Mouse (Mus musculus) megakaryocyte, adult 5-6 weeks (primary cell): ENCODE results near the gene Rpl41. TPM values are rescaled to one million over a fixed set of nuclear protein-coding genes. Genes with fewer than 3 reads are reported as not detected.
"Not testable (repeated sequence)": the region's sequence is repeated elsewhere in the genome, so short reads cannot be mapped to it uniquely, and the experiment has no call there.

Source experiments
- ATAC-seq: 2 replicates; pipeline ENCODE4 v1.8.0; 2016; ENCODE audit warnings: mild to moderate bottlenecking, inconsistent platforms; ENCODE audit not compliant: poor library complexity, severe bottlenecking
- total RNA-seq, 2 experiments: library from RNA; stranded (forward) in 1 of 2; stranded (reverse) in 1 of 2; fragments of 153-499, 151-499 nt in 1 of 2; fragments of 221-1000, 200-1000 nt in 1 of 2; gene quantifications; 2 replicates each; pipeline versions ENCODE4 v1.2.3 to v1.2.4; 2015 to 2017

Gene Rpl41
- total RNA-seq, 2 experiments from 2014 or later = 2,042 to 2,152 TPM

DNA sequence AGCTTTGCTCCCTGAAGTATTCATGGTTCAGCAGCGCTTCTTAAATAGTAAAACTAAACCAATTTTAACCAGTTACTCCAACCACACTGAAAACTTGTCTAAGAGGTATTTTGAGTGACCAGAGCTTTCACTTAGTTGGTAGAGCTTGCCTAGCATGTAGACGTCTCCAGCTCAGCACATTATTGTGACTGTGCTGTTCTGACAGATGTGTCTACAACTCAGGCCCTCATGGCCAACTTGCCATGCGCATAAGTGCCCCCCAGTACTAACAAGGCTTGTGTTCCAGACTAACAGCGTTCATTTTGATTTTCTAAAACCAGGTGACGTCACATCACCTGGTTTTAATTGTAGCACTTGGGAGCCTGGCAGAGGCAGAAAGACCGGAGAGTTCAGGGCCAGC is 7.9 kb upstream of the Rpl41 start:
- no peak for ATAC-seq

DNA sequence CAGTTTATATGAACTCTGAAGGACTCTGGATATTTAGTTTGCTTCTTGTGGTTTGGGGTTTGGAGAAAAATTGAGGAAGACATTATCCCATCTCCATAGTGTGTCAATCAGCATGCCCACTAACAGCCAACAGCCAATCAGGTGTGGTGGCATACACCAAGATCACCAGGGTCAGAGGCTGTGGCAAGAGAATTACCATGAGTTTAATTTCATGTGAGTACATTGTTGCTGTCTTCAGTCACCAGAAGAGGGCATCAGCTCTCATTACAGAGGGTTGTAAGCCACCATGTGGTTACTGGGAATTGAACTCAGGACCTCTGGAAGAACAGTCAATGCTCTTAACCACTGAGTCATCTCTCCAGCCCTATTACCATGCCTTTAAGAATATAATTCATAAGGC is 7.2 kb upstream of the Rpl41 start:
- ATAC-seq = no peak

GRCm38 (mm10) chr10:128555567-128555966 is 6.5 kb upstream of the Rpl41 start:
- not testable (repeated sequence) for ATAC-seq

- ATAC-seq = not testable (repeated sequence)
Measured at GRCm38 (mm10) chr10:128550144-128550823, 1.2 kb upstream of the Rpl41 start.

DNA sequence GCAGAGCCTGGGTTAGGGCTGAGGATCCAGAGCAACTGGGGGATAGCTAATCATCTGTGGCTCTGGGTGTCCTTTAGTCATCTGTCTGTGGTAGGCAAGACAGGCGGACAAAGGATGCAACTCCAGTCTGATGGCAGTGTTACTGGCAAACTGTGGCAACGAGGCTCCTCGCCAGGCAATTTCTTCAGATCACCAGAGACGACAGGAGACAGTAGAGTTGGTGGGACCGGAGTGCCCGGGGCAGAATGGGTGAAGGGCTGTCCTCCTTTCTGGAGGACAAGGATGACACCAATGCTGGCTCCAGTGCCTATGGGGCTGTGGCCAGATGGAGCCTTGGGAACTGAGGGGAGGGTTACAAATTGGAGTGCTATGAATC is 565 bp upstream of the Rpl41 start:
- not testable (repeated sequence) for ATAC-seq

GRCm38 (mm10) chr10:128548051-128548791 is 884 bp downstream of the Rpl41 start:
- ATAC-seq = not testable (repeated sequence)

DNA sequence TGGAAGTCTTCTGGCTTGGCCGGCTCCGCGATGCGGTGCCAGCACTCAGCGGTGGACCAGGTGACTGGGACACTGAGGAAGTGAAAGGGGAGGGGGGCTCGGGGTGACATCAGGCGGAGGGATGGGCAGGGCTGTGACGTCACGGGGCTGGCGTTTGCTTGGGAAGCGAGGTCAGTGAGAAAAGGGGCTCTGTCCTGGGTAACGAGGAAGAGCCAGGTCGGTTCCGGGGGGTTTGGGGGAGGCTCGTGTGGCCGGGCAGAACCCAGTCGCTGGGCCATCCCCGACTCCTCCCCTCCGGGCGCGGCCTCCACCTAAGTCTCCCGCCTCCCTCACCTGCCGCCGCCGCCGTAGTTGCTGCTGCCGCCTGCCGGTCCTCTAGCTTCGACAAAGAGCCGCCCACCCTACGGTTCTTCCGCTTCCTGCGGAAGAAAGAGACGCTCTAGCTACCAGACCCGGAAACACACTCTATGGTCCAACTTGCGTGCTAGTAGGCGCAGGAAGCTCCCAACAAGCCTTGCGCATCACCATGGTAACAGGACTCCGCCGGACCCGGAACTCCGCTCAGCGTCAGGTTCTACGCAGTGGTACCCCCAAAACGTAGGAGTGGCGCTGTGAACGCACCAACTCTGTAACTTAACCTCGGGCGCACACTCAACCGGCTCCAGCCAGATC is 1.6 kb downstream of the Rpl41 start, which contains the start of gene Zc3h10:
Gene Zc3h10 (minus strand): TSS at position 414 of the 672 bp plus-strand sequence.
- peak; percentile 76 for ATAC-seq

- no peak for ATAC-seq
Measured at GRCm38 (mm10) chr10:128546787-128547186, 2.3 kb downstream of the Rpl41 start.

- ATAC-seq = no peak
Measured at GRCm38 (mm10) chr10:128546361-128546760, 2.7 kb downstream of the Rpl41 start.

GRCm38 (mm10) chr10:128545570-128545898 is 3.6 kb downstream of the Rpl41 start:
- ATAC-seq = no peak

DNA sequence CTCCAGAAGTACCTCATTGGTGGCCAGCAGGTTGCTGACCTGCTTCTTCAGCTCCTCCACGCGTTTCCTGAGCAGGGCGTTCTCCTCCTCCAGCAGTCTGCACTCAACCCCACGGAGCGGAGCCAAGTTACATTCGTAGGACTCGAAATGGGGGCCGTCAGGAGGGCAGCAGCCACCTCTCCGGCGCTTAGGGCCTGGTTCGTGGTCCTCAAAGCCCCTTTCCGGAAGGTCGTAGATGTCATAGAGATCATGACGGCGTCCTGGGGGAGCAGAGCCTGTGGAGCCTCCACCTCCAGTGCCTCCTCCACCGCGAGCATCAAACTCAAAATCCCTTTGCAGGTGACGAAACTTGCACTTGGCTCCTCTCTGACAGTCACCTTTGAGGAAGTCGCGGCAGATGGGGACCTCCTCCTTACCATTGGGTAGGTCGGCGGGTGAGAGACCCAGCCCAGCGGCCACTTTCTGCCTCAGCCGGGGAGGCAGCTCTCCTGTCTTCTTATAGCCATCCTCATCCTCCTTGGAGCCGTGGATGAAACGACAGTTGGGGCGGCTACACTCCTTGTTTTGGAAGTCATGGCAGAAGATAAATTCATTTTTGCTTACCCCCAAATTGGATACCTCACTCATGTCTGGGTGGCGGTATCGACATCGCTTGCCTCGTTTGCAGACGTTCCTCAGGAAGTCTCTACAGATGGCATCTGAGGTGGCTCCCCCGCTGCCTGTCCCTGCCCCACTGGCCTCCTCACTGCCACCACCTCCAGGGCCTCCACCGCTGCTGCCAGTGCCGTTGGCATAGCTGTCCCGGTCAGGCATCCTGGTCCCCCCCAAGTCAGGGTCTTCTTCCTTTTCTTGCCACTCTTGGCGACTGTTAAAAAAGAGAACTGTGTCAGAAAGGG is 4.2 kb downstream of the Rpl41 start:
- ATAC-seq = no peak

GRCm38 (mm10) chr10:128544151-128544657 is 4.9 kb downstream of the Rpl41 start:
- ATAC-seq = no peak

- ATAC-seq = no peak
Measured at GRCm38 (mm10) chr10:128543100-128543499, 6.0 kb downstream of the Rpl41 start.

DNA sequence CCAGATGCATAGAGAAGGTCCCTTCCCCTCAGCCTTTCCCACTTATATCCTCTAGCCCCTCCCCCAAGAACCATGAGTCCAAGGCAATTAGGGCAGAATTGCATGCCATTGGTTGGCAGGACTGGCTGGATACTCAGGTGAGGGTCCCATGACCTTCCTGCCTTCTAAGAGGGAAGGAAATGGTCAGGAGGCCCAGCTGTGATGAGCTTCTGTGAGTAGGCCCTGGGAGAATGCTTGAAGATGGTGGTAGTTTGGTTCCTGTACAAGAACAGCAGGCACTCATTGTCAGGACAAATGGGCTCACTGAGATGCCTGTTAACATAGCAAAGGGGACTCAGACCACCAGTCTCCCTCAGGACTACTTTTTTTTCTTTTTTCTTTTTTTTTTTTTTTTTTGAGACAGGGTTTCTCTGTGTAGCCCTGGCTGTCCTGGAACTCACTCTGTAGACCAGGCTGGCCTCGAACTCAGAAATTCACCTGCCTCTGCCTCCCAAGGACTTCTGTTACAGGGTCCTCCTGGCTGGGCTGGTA is 10.7 kb downstream of the Rpl41 start:
- ATAC-seq = no peak

DNA sequence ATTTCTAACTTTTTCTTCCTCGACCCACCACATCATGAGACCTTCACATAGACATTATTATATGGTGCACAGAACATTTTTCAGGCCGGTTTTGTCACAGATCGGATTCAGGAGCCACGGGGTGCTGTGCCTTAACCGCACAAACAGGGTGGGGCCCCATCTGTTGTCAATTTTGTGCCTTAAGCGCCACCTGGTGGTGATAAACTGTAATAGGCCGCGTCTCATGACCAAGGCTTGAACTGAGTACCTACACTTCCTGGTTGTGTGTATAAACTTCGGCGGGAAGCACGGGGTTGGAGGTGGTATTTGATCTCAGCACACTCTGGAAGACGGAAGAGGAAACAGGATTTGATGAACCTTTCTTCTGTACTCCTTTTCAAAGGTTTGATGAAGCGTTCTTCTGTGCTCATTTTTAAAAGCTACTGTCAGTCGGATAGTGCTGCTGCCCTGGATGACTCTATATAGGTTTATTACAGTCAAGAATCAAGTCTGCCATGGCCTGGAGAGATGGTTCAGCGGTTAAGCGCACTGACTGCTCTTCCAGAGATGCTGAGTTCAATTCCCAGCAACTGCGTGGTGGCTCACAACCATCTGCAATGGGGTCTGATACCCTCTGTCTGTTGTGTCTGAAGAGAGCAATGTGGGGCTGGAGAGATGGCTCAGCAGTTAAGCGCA is 12.7 kb downstream of the Rpl41 start:
- peak; percentile 98 for ATAC-seq

DNA sequence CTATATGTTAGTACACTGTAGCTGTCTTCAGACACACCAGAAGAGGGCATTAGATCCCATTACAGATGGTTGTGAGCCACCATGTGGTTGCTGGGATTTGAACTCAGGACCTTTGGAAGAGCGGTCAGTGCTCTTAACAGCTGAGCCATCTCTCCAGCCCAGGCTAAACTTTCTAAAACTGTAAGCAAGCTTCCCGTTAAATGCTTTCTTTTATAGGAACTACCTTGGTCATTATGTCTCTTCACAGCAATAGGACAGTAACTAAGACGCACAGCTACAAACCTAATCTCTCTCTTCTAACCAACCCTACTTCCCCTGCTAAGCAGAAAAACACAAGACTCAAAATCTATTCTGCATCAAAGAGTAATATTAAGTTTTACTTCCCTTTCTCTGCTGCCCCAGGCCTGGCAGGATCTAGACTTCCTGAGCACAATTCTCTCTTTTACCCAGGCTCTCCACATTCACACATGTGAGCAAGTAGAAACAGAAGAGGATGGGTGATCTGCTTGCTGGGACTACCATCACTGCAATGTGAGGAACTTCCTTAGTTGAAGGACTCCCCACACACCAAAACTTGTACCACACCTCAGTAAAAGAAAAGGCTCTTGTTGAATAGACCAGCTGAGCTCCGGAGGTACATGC is 13.4 kb downstream of the Rpl41 start:
- ATAC-seq = peak; percentile 61

DNA sequence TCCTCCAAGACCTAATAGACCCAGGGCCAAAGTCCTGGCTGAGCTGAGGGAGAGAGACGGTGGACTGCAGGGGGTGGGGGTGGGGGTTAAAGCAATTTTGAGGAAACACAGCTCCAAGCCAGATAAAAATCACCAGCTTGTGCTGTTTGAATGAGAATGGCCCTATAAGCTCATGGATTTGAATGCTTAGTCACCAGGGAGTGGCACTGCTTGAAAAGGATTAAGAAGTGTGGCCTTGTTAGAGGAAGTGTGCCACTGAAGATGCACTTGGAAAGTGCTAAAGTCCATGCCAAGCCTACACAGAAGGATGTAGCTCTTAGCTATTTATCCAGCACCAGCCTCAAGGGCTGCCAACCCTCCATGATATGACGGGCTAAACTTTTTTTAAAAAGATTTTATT is 13.9 kb downstream of the Rpl41 start:
- no peak for ATAC-seq

- ATAC-seq = peak; percentile 24
Measured at GRCm38 (mm10) chr10:128526366-128527356, 22.4 kb downstream of the Rpl41 start.
